Mouse (Mus musculus): ENCODE measurements around the gene Zfp141. TPM values are rescaled to one million over a fixed set of nuclear protein-coding genes. Genes with fewer than 3 reads are reported as not detected.

Gene Zfp141
- polyA plus RNA-seq, 1 experiment from 2014 or later: 12.4 TPM

Other genes starting within 250 kb of the Zfp141 start
- not detected in 2 replicates for gene Vmn2r61, start 245.7 kb downstream of the Zfp141 start, polyA plus RNA-seq (2015; fragmentation: Nextera tagmentation; extraction: Ambion mirVana)
- not detected in 2 replicates for gene 4933421I07Rik, start 57.6 kb downstream of the Zfp141 start, polyA plus RNA-seq (2015; fragmentation: Nextera tagmentation; extraction: Ambion mirVana)
- not detected in 2 replicates for gene Gm21028, start 72.8 kb upstream of the Zfp141 start, polyA plus RNA-seq (2015; fragmentation: Nextera tagmentation; extraction: Ambion mirVana)
- gene Zfp977, start 86.8 kb upstream of the Zfp141 start, polyA plus RNA-seq (2015; fragmentation: Nextera tagmentation; extraction: Ambion mirVana): 0.84 and 1.1 TPM in 2 replicates
- 2.9 and 3.1 TPM in 2 replicates for gene Zfp976, start 136.8 kb upstream of the Zfp141 start, polyA plus RNA-seq (2015; fragmentation: Nextera tagmentation; extraction: Ambion mirVana)
- 5.4 and 6.4 TPM in 2 replicates for gene Zfp975, start 187.0 kb upstream of the Zfp141 start, polyA plus RNA-seq (2015; fragmentation: Nextera tagmentation; extraction: Ambion mirVana)
- not detected in 2 replicates for gene Gm17067, start 221.3 kb upstream of the Zfp141 start, polyA plus RNA-seq (2015; fragmentation: Nextera tagmentation; extraction: Ambion mirVana)

All from forebrain, embryonic 13.5 days (tissue).